Mouse (Mus musculus): ENCODE data around the gene Kcna1. TPM values are rescaled to one million over a fixed set of nuclear protein-coding genes. Genes with fewer than 3 reads are reported as not detected.

Kcna1 gene
- polyA plus RNA-seq (2017; shearing (Covaris generic)) = under 1 TPM in 1 of 2 experiments, not detected in 1; 0.53 TPM

DNA sequence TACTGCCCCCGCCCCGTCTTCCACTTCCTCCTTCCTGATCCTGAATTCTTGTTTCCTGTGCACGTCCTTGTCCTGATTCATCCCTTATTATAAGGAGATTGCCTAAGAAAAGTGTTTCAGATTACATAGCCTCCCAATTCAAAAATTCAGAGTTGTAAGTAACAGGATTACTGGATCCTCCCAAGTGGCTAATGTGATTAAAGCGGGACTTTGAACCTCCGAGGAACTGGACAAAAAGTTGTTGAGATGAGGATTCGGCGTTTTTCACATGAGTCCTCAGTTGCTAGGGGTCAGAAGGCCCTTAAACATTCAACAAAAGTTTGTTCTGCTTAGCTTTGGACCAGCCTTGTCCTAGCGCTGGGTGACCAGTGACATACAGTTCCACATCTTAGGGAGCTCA lies at the start of gene Kcna1:
Kcna1 (minus strand) TSS at position 4 of the 400 bp plus-strand sequence.

Other genes starting within 250 kb of the Kcna1 start
- not detected for gene Kcna5, start 111.0 kb downstream of the Kcna1 start, polyA plus RNA-seq (2017; shearing (Covaris generic))
- not detected for gene Kcna6, start 94.3 kb upstream of the Kcna1 start, polyA plus RNA-seq (2017; shearing (Covaris generic))
- gene Ndufa9, start 202.8 kb upstream of the Kcna1 start, polyA plus RNA-seq (2017; shearing (Covaris generic)) = 100 to 1,000 TPM; 138 to 140 TPM
- under 1 TPM; 0.05 to 0.40 TPM for gene Akap3, start 206.7 kb upstream of the Kcna1 start, polyA plus RNA-seq (2017; shearing (Covaris generic))